Mouse (Mus musculus): ENCODE data around the gene Rnase4. TPM values are rescaled to one million over a fixed set of nuclear protein-coding genes. Genes with fewer than 3 reads are reported as not detected.

The Rnase4 gene
- total and polyA plus RNA-seq, 2 experiments from 2014 or later = 29.1 to 53.3 TPM

DNA sequence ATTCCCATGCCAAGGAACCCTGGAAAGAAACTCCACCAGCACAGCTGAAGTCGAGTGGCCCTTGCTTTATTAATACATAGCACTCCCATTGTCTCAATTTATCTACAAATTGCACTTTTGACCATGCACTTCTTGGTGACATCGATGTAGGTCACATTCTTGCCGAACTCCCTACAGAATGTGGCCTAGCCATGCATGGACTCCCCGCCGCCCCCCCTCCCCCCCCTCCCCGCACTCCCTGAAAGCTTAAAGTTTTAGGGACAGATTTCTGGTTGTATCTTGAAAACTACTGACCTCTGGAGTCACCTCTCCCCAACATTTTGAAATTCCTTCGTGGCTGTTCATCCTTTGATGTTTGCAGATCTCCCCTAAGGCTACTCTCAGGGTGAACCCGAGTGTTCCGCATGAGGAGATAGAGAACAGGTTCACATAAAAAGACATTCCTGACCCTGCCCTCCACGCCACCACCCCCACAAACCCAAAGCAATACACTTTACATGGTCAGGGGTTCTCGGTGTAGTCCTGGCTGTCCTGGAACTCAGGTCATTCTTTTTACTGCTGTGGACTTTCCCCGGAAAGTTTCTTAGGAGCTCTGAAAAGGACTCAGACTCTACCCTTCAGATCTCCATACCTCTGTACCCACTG, 23.2 kb downstream of the Rnase4 start, which contains the start of gene Eddm3b:
Gene Eddm3b, plus strand, starts transcription at position 511 of the 645 bp plus-strand sequence.
- Histone ChIP-seq H3K4me1 (ENCODE audit: control insufficient read depth, insufficient read depth) (0 out of 2 replicates have a peak, but pooled peaks cover 3% of the 10 kb centered on the region), H3K4me3 (ENCODE audit: low read depth, low read length) (no peak within 1 kb of the TSS), H3K27me3 (ENCODE audit: control insufficient read depth, insufficient read depth, low read length) (no peaks in the 10 kb centered on the region), H3K27ac (ENCODE audit: low read depth) (no peak within 1 kb of the TSS), H3K36me3 (replicated peaks; ENCODE audit: control insufficient read depth, insufficient read depth, low read length) (no peaks in the 10 kb centered on the region), H3K9me3 (replicated peaks; ENCODE audit: control insufficient read depth, low read length) (no peaks in the 10 kb centered on the region), H3K9ac (replicated peaks; ENCODE audit: low read depth, low read length) (no peak within 1 kb of the TSS), H3K4me2 (ENCODE audit: low read depth, low read length) (no peak within 1 kb of the TSS)
- TF ChIP-seq EP300 (IDR thresholded peaks at IDR 0.05; ENCODE audit: low read depth) = no peak
- no peak for TF ChIP-seq CTCF (IDR thresholded peaks at IDR 0.05; ENCODE audit: low read depth)
- 54% methylated on average over 12 of the region's 12 CpGs for WGBS
- no peak for ATAC-seq (ENCODE audit: insufficient read depth, low read depth)
- DNase-seq (ENCODE audit: low spot score) = no peak

DNA sequence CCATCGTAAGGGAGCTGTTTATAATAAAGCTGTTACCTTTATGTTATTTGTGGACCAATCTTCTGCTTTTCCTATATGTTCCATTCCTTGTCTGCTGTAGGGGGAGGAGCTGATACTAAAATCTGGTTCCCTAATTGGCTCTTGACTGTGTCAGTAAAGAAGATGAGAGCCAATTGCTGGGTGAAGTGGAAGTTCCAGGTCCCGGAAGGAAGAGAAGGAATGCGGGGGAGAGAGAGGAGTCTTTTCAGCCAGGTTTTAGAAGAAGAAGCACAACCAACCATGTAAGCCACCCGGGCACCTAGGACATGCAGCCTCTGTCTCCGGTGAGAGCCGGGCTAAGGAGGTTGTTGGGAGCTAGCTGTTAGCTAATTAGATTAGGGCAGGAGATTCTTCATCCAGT, 34.8 kb downstream of the Rnase4 start:
- 0 out of 2 replicates have a peak, but pooled peaks cover 4% of the 10 kb centered on the region for H3K9me3 ChIP-seq (replicated peaks; ENCODE audit: control insufficient read depth, low read length)
- TF ChIP-seq EP300 (IDR thresholded peaks at IDR 0.05; ENCODE audit: low read depth) (no peak), CTCF (IDR thresholded peaks at IDR 0.05; ENCODE audit: low read depth) (no peak)
- no peaks in the 10 kb centered on the region for H3K27me3 ChIP-seq (ENCODE audit: control insufficient read depth, insufficient read depth, low read length)
- no peak overlapping the region for H3K27ac ChIP-seq (ENCODE audit: low read depth)
- ATAC-seq (ENCODE audit: insufficient read depth, low read depth) = no peak
- WGBS = 81% methylated on average over 6 of the region's 6 CpGs
- peaks cover 4% of the 10 kb centered on the region; the same call in 1 of the 2 replicates for H3K4me1 ChIP-seq (ENCODE audit: control insufficient read depth, insufficient read depth)
- DNase-seq (ENCODE audit: low spot score) = no peak
- H3K9ac ChIP-seq (replicated peaks; ENCODE audit: low read depth, low read length) = no peak overlapping the region
- no peaks in the 10 kb centered on the region for H3K36me3 ChIP-seq (replicated peaks; ENCODE audit: control insufficient read depth, insufficient read depth, low read length)
- no peak overlapping the region for H3K4me2 ChIP-seq (ENCODE audit: low read depth, low read length)
- H3K4me3 ChIP-seq (ENCODE audit: low read depth, low read length) = no peak overlapping the region

DNA sequence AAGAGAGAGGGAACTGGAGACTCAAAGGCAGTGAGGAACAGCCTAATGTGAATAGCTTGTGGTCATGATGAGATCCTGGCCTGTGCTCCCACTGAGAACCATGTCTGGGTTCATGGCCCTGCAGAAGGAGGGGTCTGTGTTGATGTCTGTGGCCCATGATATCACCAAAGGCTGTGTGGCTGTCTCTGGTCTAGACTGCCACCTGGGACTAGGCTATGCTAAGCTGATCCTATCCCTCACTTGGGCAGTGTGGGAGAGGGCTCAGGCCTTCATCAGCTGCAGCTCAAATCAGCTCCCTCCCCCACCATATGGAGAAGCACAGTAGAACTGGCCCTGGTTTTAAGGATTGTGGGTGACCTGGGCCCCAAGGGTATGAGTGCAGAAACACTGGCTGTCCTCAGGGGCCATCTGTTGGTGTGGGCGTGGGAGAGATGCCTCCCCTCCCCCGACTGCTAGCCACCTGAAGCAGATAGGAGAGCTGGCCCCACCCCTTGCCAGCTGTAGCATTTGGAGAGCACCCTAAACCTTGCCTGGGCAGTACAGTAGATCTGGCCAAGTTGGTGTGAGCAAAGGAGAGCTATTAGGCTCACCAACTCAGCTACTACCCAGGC, 36.9 kb downstream of the Rnase4 start:
- TF ChIP-seq CTCF (IDR thresholded peaks at IDR 0.05; ENCODE audit: low read depth) = no peak
- TF ChIP-seq EP300 (IDR thresholded peaks at IDR 0.05; ENCODE audit: low read depth) = no peak
- no peak overlapping the region for H3K4me3 ChIP-seq (ENCODE audit: low read depth, low read length)
- no peak overlapping the region for H3K27ac ChIP-seq (ENCODE audit: low read depth)
- DNase-seq (ENCODE audit: low spot score) (no peak), ATAC-seq (ENCODE audit: insufficient read depth, low read depth) (no peak)
- no peaks in the 10 kb centered on the region for H3K36me3 ChIP-seq (replicated peaks; ENCODE audit: control insufficient read depth, insufficient read depth, low read length)
- H3K27me3 ChIP-seq (ENCODE audit: control insufficient read depth, insufficient read depth, low read length) = no peaks in the 10 kb centered on the region
- WGBS = 53% methylated on average over 2 of the region's 2 CpGs
- no peak overlapping the region for H3K4me2 ChIP-seq (ENCODE audit: low read depth, low read length)
- 0 out of 2 replicates have a peak, but pooled peaks cover 4% of the 10 kb centered on the region for H3K9me3 ChIP-seq (replicated peaks; ENCODE audit: control insufficient read depth, low read length)
- no peak overlapping the region for H3K9ac ChIP-seq (replicated peaks; ENCODE audit: low read depth, low read length)
- H3K4me1 ChIP-seq (ENCODE audit: control insufficient read depth, insufficient read depth) = peaks cover 4% of the 10 kb centered on the region; the same call in 1 of the 2 replicates

GRCm38 (mm10) chr14:51128775-51129623, 38.1 kb downstream of the Rnase4 start:
- no peaks in the 10 kb centered on the region for H3K27me3 ChIP-seq (ENCODE audit: control insufficient read depth, insufficient read depth, low read length)
- H3K27ac ChIP-seq (ENCODE audit: low read depth) = no peak overlapping the region
- ATAC-seq (ENCODE audit: insufficient read depth, low read depth) (no peak), DNase-seq (ENCODE audit: low spot score) (no peak)
- WGBS = 70% methylated on average over 9 of the region's 9 CpGs
- H3K9me3 ChIP-seq (replicated peaks; ENCODE audit: control insufficient read depth, low read length) = 0 out of 2 replicates have a peak, but pooled peaks cover 4% of the 10 kb centered on the region
- H3K4me3 ChIP-seq (ENCODE audit: low read depth, low read length) = no peak overlapping the region
- H3K4me2 ChIP-seq (ENCODE audit: low read depth, low read length) = no peak overlapping the region
- TF ChIP-seq CTCF (IDR thresholded peaks at IDR 0.05; ENCODE audit: low read depth) (no peak), EP300 (IDR thresholded peaks at IDR 0.05; ENCODE audit: low read depth) (no peak)
- no peaks in the 10 kb centered on the region for H3K36me3 ChIP-seq (replicated peaks; ENCODE audit: control insufficient read depth, insufficient read depth, low read length)
- H3K9ac ChIP-seq (replicated peaks; ENCODE audit: low read depth, low read length) = no peak overlapping the region
- peaks cover 4% of the 10 kb centered on the region; the same call in 1 of the 2 replicates for H3K4me1 ChIP-seq (ENCODE audit: control insufficient read depth, insufficient read depth)

DNA sequence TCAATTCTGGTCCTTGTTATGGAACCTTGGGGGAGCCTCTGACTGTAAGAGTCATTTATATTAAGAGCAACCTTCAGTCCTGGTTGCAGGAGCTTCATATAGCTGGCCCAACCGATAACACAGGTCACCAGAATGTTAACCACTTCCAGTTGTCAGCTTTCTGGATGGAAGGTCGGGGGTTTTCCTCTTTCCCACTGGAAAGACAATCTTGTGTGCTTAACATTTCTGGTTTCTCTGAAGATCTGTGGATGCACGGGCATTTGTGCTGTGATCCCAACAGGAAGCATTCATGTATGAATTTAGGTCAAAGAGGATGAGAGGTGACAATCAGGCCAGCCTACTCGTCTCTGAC, 38.7 kb downstream of the Rnase4 start:
- no peak for DNase-seq (ENCODE audit: low spot score)
- H3K4me1 ChIP-seq (ENCODE audit: control insufficient read depth, insufficient read depth) = peaks cover 4% of the 10 kb centered on the region; the same call in 1 of the 2 replicates
- H3K4me2 ChIP-seq (ENCODE audit: low read depth, low read length) = no peak overlapping the region
- H3K4me3 ChIP-seq (ENCODE audit: low read depth, low read length) = no peak overlapping the region
- WGBS = 44% methylated on average over 4 of the region's 4 CpGs
- H3K27ac ChIP-seq (ENCODE audit: low read depth) = no peak overlapping the region
- TF ChIP-seq CTCF (IDR thresholded peaks at IDR 0.05; ENCODE audit: low read depth) (no peak), EP300 (IDR thresholded peaks at IDR 0.05; ENCODE audit: low read depth) (no peak)
- H3K9ac ChIP-seq (replicated peaks; ENCODE audit: low read depth, low read length) = no peak overlapping the region
- H3K9me3 ChIP-seq (replicated peaks; ENCODE audit: control insufficient read depth, low read length) = 0 out of 2 replicates have a peak, but pooled peaks cover 4% of the 10 kb centered on the region
- H3K27me3 ChIP-seq (ENCODE audit: control insufficient read depth, insufficient read depth, low read length) = no peaks in the 10 kb centered on the region
- H3K36me3 ChIP-seq (replicated peaks; ENCODE audit: control insufficient read depth, insufficient read depth, low read length) = no peaks in the 10 kb centered on the region
- ATAC-seq (ENCODE audit: insufficient read depth, low read depth) = no peak
